Mouse (Mus musculus): Measurements from ENCODE around the gene Vmn1r24.
"Not testable (repeated sequence)": the region's sequence is repeated elsewhere in the genome, so short reads cannot be mapped to it uniquely, and the experiment has no call there.

Vmn1r24 gene

DNA sequence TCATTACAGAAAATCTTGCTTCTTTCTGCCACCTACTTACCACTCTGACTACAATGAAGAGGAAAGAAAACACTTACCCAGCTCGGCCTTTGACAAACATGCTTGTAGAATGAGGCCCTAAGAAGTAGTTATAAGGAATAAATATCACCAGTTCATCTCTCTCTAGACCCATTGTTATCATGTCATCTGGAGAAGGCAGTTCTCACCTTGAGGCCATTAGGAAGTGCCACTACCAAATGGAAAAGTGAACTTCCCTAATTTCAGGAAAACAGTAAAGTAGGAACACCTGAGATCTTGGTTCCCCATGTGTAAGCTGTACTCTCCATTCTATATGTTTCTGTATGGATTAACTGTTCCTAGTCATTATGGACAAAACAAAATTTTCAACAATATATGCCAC, at the start of gene Vmn1r24:
Gene Vmn1r24 (minus strand): TSS at position 101 of the 400 bp plus-strand sequence.
- not testable (repeated sequence) for DNase-seq

DNA sequence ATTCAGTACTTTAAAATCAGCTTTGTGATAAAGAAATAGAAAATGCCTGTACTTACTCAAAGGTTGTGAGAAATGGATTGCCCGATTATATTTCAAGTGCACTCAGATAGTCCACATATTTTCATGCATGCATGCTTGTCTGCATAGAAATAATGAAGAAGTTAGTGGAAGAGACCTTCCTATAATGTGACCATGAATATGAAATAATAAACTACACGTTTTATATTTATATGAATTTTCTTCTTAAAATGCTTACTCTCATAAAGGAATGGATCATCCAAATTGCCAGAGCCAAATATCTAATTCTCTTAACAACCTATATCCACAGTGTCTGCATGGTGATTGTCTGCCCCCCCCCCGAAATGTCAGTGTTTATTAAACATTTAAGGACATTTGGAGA, 19.4 kb upstream of the Vmn1r24 start, which contains the start of gene Vmn1r25:
Gene Vmn1r25 (minus strand): TSS at position 101 of the 400 bp plus-strand sequence.
- DNase-seq, result no peak

DNA sequence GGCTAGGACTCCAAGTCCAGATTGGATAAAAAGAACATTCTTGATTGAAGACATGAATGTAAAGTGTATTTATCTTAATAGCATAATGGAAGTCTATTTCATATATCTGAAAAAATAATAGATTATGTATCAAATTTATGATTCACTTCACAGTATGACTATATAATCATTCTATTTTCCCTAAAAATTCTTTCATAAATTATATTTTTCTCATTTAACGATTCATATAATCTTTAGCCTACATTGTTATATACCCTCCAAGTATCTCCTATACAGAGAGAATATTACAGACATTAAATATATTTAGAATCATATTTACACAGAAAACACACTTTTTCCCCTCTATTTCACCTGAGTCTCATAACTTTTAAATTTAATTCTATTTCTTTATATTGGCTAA, 34.6 kb downstream of the Vmn1r24 start, which contains the start of gene Vmn1r23:
Gene Vmn1r23 (minus strand): TSS at position 101 of the 400 bp plus-strand sequence.
- no peak for DNase-seq

DNA sequence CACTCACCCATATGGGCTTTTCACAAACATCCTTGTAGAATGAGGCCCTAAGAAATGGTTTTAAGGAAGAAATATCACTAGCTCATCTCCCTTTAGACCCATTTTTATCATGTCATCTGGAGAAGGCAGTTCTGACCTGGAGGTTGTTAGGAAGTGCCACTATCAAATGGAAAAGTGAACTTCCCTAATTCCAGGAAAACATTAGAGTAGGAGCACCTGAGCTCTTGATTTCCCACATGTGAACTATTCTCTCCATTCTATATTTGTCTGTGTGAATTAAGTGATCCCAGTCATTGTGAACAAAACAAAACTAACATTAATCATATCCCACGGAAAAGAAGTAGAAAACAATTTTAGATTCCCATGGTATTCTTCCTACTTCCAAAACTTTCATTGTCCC, 53.4 kb downstream of the Vmn1r24 start, which contains the start of gene Vmn1r22:
Gene Vmn1r22 (minus strand): TSS at position 101 of the 400 bp plus-strand sequence.
- no peak for DNase-seq

Data from cerebellum, postnatal 14 days (tissue).